Mouse (Mus musculus): ENCODE results near the gene Coq8b. TPM values are rescaled to one million over a fixed set of nuclear protein-coding genes. Genes with fewer than 3 reads are reported as not detected.

The Coq8b gene
- polyA plus RNA-seq, 1 experiment from 2014 or later, result 20.8 TPM

- Histone ChIP-seq H3K4me2 (ENCODE audit: low read length) (peak overlapping the region; percentile 69), H3K27ac (no peak overlapping the region), H3K36me3 (ENCODE audit: insufficient read depth, low read length) (no peaks in the 10 kb centered on the region), H3K4me3 (replicated peaks; ENCODE audit: low read depth, low read length) (peak overlapping the region; percentile 64), H3K9ac (ENCODE audit: low read depth, low read length) (peak overlapping the region; percentile 81; the same call in 1 of the 2 replicates), H3K4me1 (replicated peaks; ENCODE audit: insufficient read depth, low read length) (peaks cover 26% of the 10 kb centered on the region), H3K27me3 (ENCODE audit: insufficient read depth, low read length) (no peaks in the 10 kb centered on the region), H3K9me3 (replicated peaks; ENCODE audit: low read length) (no peaks in the 10 kb centered on the region)
- 27% methylated on average over 9 of the region's 9 CpGs for WGBS
- ATAC-seq (replicated peaks; ENCODE audit: low FRiP score, low read depth), result no peak
- DNase-seq (ENCODE audit: low spot score), result no peak
- no peak for TF ChIP-seq CTCF (IDR thresholded peaks at IDR 0.05; ENCODE audit: low read depth)
These were observed 5.5 kb upstream of the Coq8b start for GRCm38 (mm10) chr7:27227276-27227675.

GRCm38 (mm10) chr7:27227676-27228075, 5.1 kb upstream of the Coq8b start:
- Histone ChIP-seq H3K27ac (peak overlapping the region; percentile 88; the same call in 1 of the 2 replicates), H3K9ac (ENCODE audit: low read depth, low read length) (peak overlapping the region; percentile 81), H3K27me3 (ENCODE audit: insufficient read depth, low read length) (no peaks in the 10 kb centered on the region), H3K4me3 (replicated peaks; ENCODE audit: low read depth, low read length) (peak overlapping the region; percentile 64), H3K4me1 (replicated peaks; ENCODE audit: insufficient read depth, low read length) (peaks cover 26% of the 10 kb centered on the region), H3K9me3 (replicated peaks; ENCODE audit: low read length) (no peaks in the 10 kb centered on the region), H3K4me2 (ENCODE audit: low read length) (peak overlapping the region; percentile 69), H3K36me3 (ENCODE audit: insufficient read depth, low read length) (no peaks in the 10 kb centered on the region)
- WGBS, result under 1% methylated on average over 10 of the region's 10 CpGs
- ATAC-seq (replicated peaks; ENCODE audit: low FRiP score, low read depth), result peak; percentile 25
- no peak for TF ChIP-seq CTCF (IDR thresholded peaks at IDR 0.05; ENCODE audit: low read depth)
- no peak for DNase-seq (ENCODE audit: low spot score)

- H3K27ac ChIP-seq, result peak within 1 kb of the TSS; percentile 88
- H3K4me1 ChIP-seq (replicated peaks; ENCODE audit: insufficient read depth, low read length), result peaks cover 26% of the 10 kb centered on the region
- WGBS, result under 1% methylated on average over 49 of the region's 49 CpGs
- TF ChIP-seq CTCF (IDR thresholded peaks at IDR 0.05; ENCODE audit: low read depth), result peak; percentile 23; the same call in 1 of the 2 replicates
- H3K36me3 ChIP-seq (ENCODE audit: insufficient read depth, low read length), result no peaks in the 10 kb centered on the region
- ATAC-seq (replicated peaks; ENCODE audit: low FRiP score, low read depth) (peak; percentile 82), DNase-seq (ENCODE audit: low spot score) (peak; percentile 97)
- H3K9ac ChIP-seq (ENCODE audit: low read depth, low read length), result peak within 1 kb of the TSS; percentile 81
- H3K4me3 ChIP-seq (replicated peaks; ENCODE audit: low read depth, low read length), result peak within 1 kb of the TSS; percentile 64
- H3K4me2 ChIP-seq (ENCODE audit: low read length), result peak within 1 kb of the TSS; percentile 69
- no peaks in the 10 kb centered on the region for H3K9me3 ChIP-seq (replicated peaks; ENCODE audit: low read length)
- no peaks in the 10 kb centered on the region for H3K27me3 ChIP-seq (ENCODE audit: insufficient read depth, low read length)
These were observed 4.5 kb upstream of the Coq8b start, which contains the start of gene Itpkc for GRCm38 (mm10) chr7:27228281-27228821. Gene Itpkc (minus strand): TSS chr7:27228661.

- DNase-seq (ENCODE audit: low spot score) (no peak), ATAC-seq (replicated peaks; ENCODE audit: low FRiP score, low read depth) (no peak)
- H3K9me3 ChIP-seq (replicated peaks; ENCODE audit: low read length), result no peaks in the 10 kb centered on the region
- H3K4me2 ChIP-seq (ENCODE audit: low read length), result peak overlapping the region; percentile 69
- TF ChIP-seq CTCF (IDR thresholded peaks at IDR 0.05; ENCODE audit: low read depth), result no peak
- H3K27me3 ChIP-seq (ENCODE audit: insufficient read depth, low read length), result no peaks in the 10 kb centered on the region
- no peaks in the 10 kb centered on the region for H3K36me3 ChIP-seq (ENCODE audit: insufficient read depth, low read length)
- 14% methylated on average over 6 of the region's 6 CpGs for WGBS
- H3K4me1 ChIP-seq (replicated peaks; ENCODE audit: insufficient read depth, low read length), result peaks cover 22% of the 10 kb centered on the region
- peak overlapping the region; percentile 64 for H3K4me3 ChIP-seq (replicated peaks; ENCODE audit: low read depth, low read length)
- peak overlapping the region; percentile 81 for H3K9ac ChIP-seq (ENCODE audit: low read depth, low read length)
- H3K27ac ChIP-seq, result peak overlapping the region; percentile 88
These were observed 4.0 kb upstream of the Coq8b start for GRCm38 (mm10) chr7:27228865-27229264.

GRCm38 (mm10) chr7:27230781-27231180, 2.0 kb upstream of the Coq8b start:
- no peak overlapping the region for H3K27ac ChIP-seq

GRCm38 (mm10) chr7:27231693-27232331, 1.0 kb upstream of the Coq8b start:
- Histone ChIP-seq H3K9ac (ENCODE audit: low read depth, low read length) (no peak overlapping the region), H3K4me3 (replicated peaks; ENCODE audit: low read depth, low read length) (no peak overlapping the region), H3K4me2 (ENCODE audit: low read length) (no peak overlapping the region), H3K9me3 (replicated peaks; ENCODE audit: low read length) (no peaks in the 10 kb centered on the region), H3K36me3 (ENCODE audit: insufficient read depth, low read length) (no peaks in the 10 kb centered on the region), H3K27me3 (ENCODE audit: insufficient read depth, low read length) (no peaks in the 10 kb centered on the region), H3K27ac (no peak overlapping the region), H3K4me1 (replicated peaks; ENCODE audit: insufficient read depth, low read length) (peaks cover 12% of the 10 kb centered on the region)
- 82% methylated on average over 7 of the region's 7 CpGs for WGBS
- ATAC-seq (replicated peaks; ENCODE audit: low FRiP score, low read depth) (no peak), DNase-seq (ENCODE audit: low spot score) (no peak)
- TF ChIP-seq CTCF (IDR thresholded peaks at IDR 0.05; ENCODE audit: low read depth), result no peak

More at GRCm38 (mm10) chr7:27230781-27231180, 2.0 kb upstream of the Coq8b start:
- TF ChIP-seq CTCF (IDR thresholded peaks at IDR 0.05; ENCODE audit: low read depth), result peak; percentile 33; the same call in 1 of the 2 replicates
- no peak overlapping the region for H3K4me3 ChIP-seq (replicated peaks; ENCODE audit: low read depth, low read length)
- ATAC-seq (replicated peaks; ENCODE audit: low FRiP score, low read depth), result no peak
- no peak for DNase-seq (ENCODE audit: low spot score)
- no peak overlapping the region for H3K9ac ChIP-seq (ENCODE audit: low read depth, low read length)
- peaks cover 15% of the 10 kb centered on the region for H3K4me1 ChIP-seq (replicated peaks; ENCODE audit: insufficient read depth, low read length)
- 80% methylated on average over 4 of the region's 4 CpGs for WGBS
- no peaks in the 10 kb centered on the region for H3K9me3 ChIP-seq (replicated peaks; ENCODE audit: low read length)
- H3K4me2 ChIP-seq (ENCODE audit: low read length), result no peak overlapping the region
- H3K36me3 ChIP-seq (ENCODE audit: insufficient read depth, low read length), result no peaks in the 10 kb centered on the region
- no peaks in the 10 kb centered on the region for H3K27me3 ChIP-seq (ENCODE audit: insufficient read depth, low read length)

Measured in kidney, postnatal 0 days (tissue).